Mouse (Mus musculus): ENCODE data around the gene Amer2. TPM values are rescaled to one million over a fixed set of nuclear protein-coding genes. Genes with fewer than 3 reads are reported as not detected.

The Amer2 gene
- polyA plus RNA-seq, 1 experiment from 2014 or later: 1.5 TPM

DNA sequence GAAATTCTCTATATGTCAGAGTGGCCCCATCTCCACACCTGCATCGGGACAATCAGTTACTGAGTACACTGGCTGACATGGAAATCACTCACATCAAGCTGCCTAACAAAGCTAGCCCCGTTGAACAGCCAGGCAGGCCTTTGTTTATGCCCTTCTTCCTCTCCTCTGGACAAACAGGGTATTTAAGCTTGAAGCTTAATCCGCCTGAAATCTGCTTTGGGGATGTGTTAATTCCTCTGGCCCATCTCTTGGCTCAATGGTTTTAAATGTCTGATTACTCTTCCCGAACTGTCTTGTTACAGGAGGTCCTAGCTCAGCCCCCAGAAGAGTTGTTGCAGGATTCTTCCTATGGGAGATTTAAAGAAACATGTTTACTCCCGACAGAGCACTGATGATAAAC is 58.5 kb downstream of the Amer2 start:
- no peaks in the 10 kb centered on the region for H3K27me3 ChIP-seq (ENCODE audit: insufficient read depth, low read length)
- DNase-seq (ENCODE audit: low spot score) (no peak), ATAC-seq (replicated peaks; ENCODE audit: low FRiP score, low read depth) (no peak)
- TF ChIP-seq CTCF (IDR thresholded peaks at IDR 0.05; ENCODE audit: low read depth): no peak
- peaks cover 3% of the 10 kb centered on the region; the same call in 1 of the 2 replicates for H3K4me1 ChIP-seq (replicated peaks; ENCODE audit: insufficient read depth, low read length)
- WGBS: 61% methylated on average over 5 of the region's 5 CpGs
- no peaks in the 10 kb centered on the region for H3K9me3 ChIP-seq (replicated peaks; ENCODE audit: low read length)
- H3K9ac ChIP-seq (ENCODE audit: low read depth, low read length): no peak overlapping the region
- no peaks in the 10 kb centered on the region for H3K36me3 ChIP-seq (ENCODE audit: insufficient read depth, low read length)
- no peak overlapping the region for H3K27ac ChIP-seq
- H3K4me2 ChIP-seq (ENCODE audit: low read length): no peak overlapping the region
- H3K4me3 ChIP-seq (replicated peaks; ENCODE audit: low read depth, low read length): no peak overlapping the region

DNA sequence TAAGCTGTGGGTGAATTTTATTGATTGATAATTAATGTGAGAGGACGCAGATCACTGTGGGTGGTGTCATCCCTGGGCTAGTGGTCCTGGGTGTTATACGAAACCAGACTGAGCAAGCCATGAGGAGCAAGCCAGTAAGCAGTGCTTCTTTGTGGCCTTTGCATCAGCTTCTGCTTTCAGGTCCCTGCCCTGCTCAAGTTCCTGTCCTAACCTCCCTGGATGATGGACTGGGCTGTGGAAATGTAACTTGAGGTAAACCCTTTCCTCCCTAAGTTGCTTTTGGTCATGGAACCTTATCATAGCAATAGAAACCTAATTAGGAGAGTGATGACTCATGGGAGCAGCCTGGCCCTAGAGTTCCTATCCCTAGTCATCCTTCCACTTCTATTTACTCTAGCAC is 59.1 kb downstream of the Amer2 start:
- WGBS: 74% methylated on average over 2 of the region's 2 CpGs
- H3K9me3 ChIP-seq (replicated peaks; ENCODE audit: low read length): no peaks in the 10 kb centered on the region
- no peak overlapping the region for H3K27ac ChIP-seq
- H3K4me3 ChIP-seq (replicated peaks; ENCODE audit: low read depth, low read length): no peak overlapping the region
- no peaks in the 10 kb centered on the region for H3K27me3 ChIP-seq (ENCODE audit: insufficient read depth, low read length)
- DNase-seq (ENCODE audit: low spot score): no peak
- no peak overlapping the region for H3K4me2 ChIP-seq (ENCODE audit: low read length)
- ATAC-seq (replicated peaks; ENCODE audit: low FRiP score, low read depth): no peak
- no peak for TF ChIP-seq CTCF (IDR thresholded peaks at IDR 0.05; ENCODE audit: low read depth)
- no peaks in the 10 kb centered on the region for H3K36me3 ChIP-seq (ENCODE audit: insufficient read depth, low read length)
- peaks cover 3% of the 10 kb centered on the region; the same call in 1 of the 2 replicates for H3K4me1 ChIP-seq (replicated peaks; ENCODE audit: insufficient read depth, low read length)
- H3K9ac ChIP-seq (ENCODE audit: low read depth, low read length): no peak overlapping the region

DNA sequence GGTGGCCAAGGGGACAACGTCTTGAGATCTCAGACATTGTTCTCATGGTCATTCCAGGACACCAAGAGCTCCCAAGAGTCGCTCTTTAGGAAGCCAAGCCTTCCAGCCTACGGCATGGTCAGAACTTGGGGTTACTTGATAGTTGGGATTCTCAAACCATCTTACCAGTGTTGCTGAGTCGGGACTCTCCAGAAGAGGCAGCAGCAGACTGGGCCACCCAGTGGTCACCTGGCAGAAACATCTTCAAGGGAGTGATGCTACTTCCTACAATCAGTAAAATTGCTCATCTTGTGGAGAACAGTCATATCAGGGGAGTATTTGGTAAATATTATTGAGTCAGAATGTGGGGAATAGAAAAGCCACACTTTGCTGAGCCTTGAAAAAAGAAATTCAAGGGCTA is 62.5 kb downstream of the Amer2 start:
- Histone ChIP-seq H3K27me3 (ENCODE audit: insufficient read depth, low read length) (no peaks in the 10 kb centered on the region), H3K9ac (ENCODE audit: low read depth, low read length) (no peak overlapping the region), H3K36me3 (ENCODE audit: insufficient read depth, low read length) (no peaks in the 10 kb centered on the region), H3K4me3 (replicated peaks; ENCODE audit: low read depth, low read length) (no peak overlapping the region), H3K4me2 (ENCODE audit: low read length) (no peak overlapping the region), H3K4me1 (replicated peaks; ENCODE audit: insufficient read depth, low read length) (no peaks in the 10 kb centered on the region), H3K27ac (no peak overlapping the region), H3K9me3 (replicated peaks; ENCODE audit: low read length) (no peaks in the 10 kb centered on the region)
- TF ChIP-seq CTCF (IDR thresholded peaks at IDR 0.05; ENCODE audit: low read depth): peak; percentile 57
- no peak for DNase-seq (ENCODE audit: low spot score)
- 67% methylated on average over 4 of the region's 4 CpGs for WGBS
- no peak for ATAC-seq (replicated peaks; ENCODE audit: low FRiP score, low read depth)

DNA sequence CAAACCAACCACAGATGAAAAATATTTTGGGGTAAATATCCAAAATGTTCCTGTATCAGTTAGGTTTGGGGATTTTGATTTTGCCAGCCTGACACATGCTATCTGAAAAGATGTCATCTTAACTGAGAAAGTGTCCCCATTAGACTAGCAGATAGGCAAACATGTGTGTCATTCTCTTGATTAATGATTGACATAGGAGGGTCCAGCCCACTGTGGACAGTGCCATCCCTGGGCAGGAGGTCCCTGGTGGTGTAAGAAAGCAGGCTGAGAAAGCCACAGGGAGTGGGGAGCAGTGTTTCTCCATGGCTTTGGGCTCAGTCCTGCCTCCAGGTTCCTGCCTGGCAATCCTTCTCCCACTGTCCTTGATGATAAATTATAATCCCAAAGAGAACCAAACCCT is 63.3 kb downstream of the Amer2 start:
- H3K36me3 ChIP-seq (ENCODE audit: insufficient read depth, low read length): no peaks in the 10 kb centered on the region
- H3K9me3 ChIP-seq (replicated peaks; ENCODE audit: low read length): no peaks in the 10 kb centered on the region
- DNase-seq (ENCODE audit: low spot score): no peak
- H3K4me3 ChIP-seq (replicated peaks; ENCODE audit: low read depth, low read length): no peak overlapping the region
- no peak for ATAC-seq (replicated peaks; ENCODE audit: low FRiP score, low read depth)
- TF ChIP-seq CTCF (IDR thresholded peaks at IDR 0.05; ENCODE audit: low read depth): no peak
- H3K9ac ChIP-seq (ENCODE audit: low read depth, low read length): no peak overlapping the region
- no peak overlapping the region for H3K27ac ChIP-seq
- H3K27me3 ChIP-seq (ENCODE audit: insufficient read depth, low read length): no peaks in the 10 kb centered on the region
- no peaks in the 10 kb centered on the region for H3K4me1 ChIP-seq (replicated peaks; ENCODE audit: insufficient read depth, low read length)
- no peak overlapping the region for H3K4me2 ChIP-seq (ENCODE audit: low read length)

Other genes starting within 250 kb of the Amer2 start
- gene Atp8a2, start 176.1 kb upstream of the Amer2 start, polyA plus RNA-seq (2015; fragmentation: Nextera tagmentation; extraction: Ambion mirVana): 0.59 and 0.84 TPM in 2 replicates
- not detected in 2 replicates for gene Nupl1, start 121.8 kb upstream of the Amer2 start, polyA plus RNA-seq (2015; fragmentation: Nextera tagmentation; extraction: Ambion mirVana)
- gene Gm49336, start 121.8 kb upstream of the Amer2 start, polyA plus RNA-seq (2015; fragmentation: Nextera tagmentation; extraction: Ambion mirVana): 32.6 and 33.4 TPM in 2 replicates
- 31.3 and 32.2 TPM in 2 replicates for gene Mtmr6, start 108.0 kb upstream of the Amer2 start, polyA plus RNA-seq (2015; fragmentation: Nextera tagmentation; extraction: Ambion mirVana)